Mouse (Mus musculus) heart, embryonic 16.5 days (tissue): ENCODE data around the gene Adora3. TPM values are rescaled to one million over a fixed set of nuclear protein-coding genes. Genes with fewer than 3 reads are reported as not detected.

Source experiments
- polyA plus RNA-seq: library from polyadenylated mRNA; unstranded; fragments of >200 nt; fragmentation: Nextera tagmentation; extraction: Ambion mirVana; gene quantifications from 2 replicates; pipeline ENCODE4 v1.2.1, GENCODE M21; 2015

The Adora3 gene
- polyA plus RNA-seq, 1 experiment from 2014 or later = 0.22 TPM

Other genes with a start within 250 kb of the Adora3 start
- 20.9 and 22.4 TPM in 2 replicates for gene Ddx20, start 183.3 kb upstream of the Adora3 start, polyA plus RNA-seq
- 2.9 and 3.3 TPM in 2 replicates for gene Inka2, start 166.3 kb upstream of the Adora3 start, polyA plus RNA-seq
- gene Rap1a, start 69.5 kb upstream of the Adora3 start, polyA plus RNA-seq = 80.5 and 98.8 TPM in 2 replicates
- 0.32 TPM in 1 of 2 replicates, not detected in the other for gene Tmigd3, start within 50 bp of the Adora3 start, polyA plus RNA-seq
- 0.90 and 1.6 TPM in 2 replicates for gene I830077J02Rik, start 61.8 kb downstream of the Adora3 start, polyA plus RNA-seq
- 85.9 and 86.6 TPM in 2 replicates for gene Wdr77, start 88.5 kb downstream of the Adora3 start, polyA plus RNA-seq
- 954 and 1,079 TPM in 2 replicates for gene Atp5f1, start 89.2 kb downstream of the Adora3 start, polyA plus RNA-seq
- gene Ovgp1, start 102.9 kb downstream of the Adora3 start, polyA plus RNA-seq = 1.2 and 1.6 TPM in 2 replicates
- 1.1 and 2.5 TPM in 2 replicates for gene Pifo, start 143.8 kb downstream of the Adora3 start, polyA plus RNA-seq
- gene Chil5, start 162.0 kb downstream of the Adora3 start, polyA plus RNA-seq = 0.19 and 0.29 TPM in 2 replicates
- gene Chia1, start 242.4 kb downstream of the Adora3 start, polyA plus RNA-seq = 0.08 TPM in 1 of 2 replicates, not detected in the other